Mouse (Mus musculus): ENCODE measurements at regions not wholly inside any gene's neighbourhood (a gene's known extent, or its start where the extent isn't known, plus 50 kb on each side); places are given as distances from the start of the nearest gene placed in this dataset.

GRCm38 (mm10) chr8:82702044-82702443 lies 71.9 kb downstream of the Zfp330 start:
- in situ Hi-C loops (cut with MboI; ENCODE audit: unreplicated experiment in 2 of 2): no loop called here

- in situ Hi-C loops (cut with MboI; ENCODE audit: unreplicated experiment in 2 of 2): no loop called here
Measured at GRCm38 (mm10) chr8:82700471-82700870, 73.5 kb downstream of the Zfp330 start.

GRCm38 (mm10) chr8:82699221-82699620 lies 74.7 kb downstream of the Zfp330 start:
- in situ Hi-C loops (cut with MboI; ENCODE audit: unreplicated experiment in 2 of 2): no loop called here

GRCm38 (mm10) chr8:82698071-82698470 lies 75.9 kb downstream of the Zfp330 start:
- in situ Hi-C loops (cut with MboI; ENCODE audit: unreplicated experiment in 2 of 2): no loop called here

GRCm38 (mm10) chr8:82693086-82693485 lies 80.9 kb downstream of the Zfp330 start:
- in situ Hi-C loops (cut with MboI; ENCODE audit: unreplicated experiment in 2 of 2): loop anchor here in 1 of 2 experiments (5.0 kb wide), 1 partner anchor 49 kb away; no protein-coding TSS in a partner anchor

DNA sequence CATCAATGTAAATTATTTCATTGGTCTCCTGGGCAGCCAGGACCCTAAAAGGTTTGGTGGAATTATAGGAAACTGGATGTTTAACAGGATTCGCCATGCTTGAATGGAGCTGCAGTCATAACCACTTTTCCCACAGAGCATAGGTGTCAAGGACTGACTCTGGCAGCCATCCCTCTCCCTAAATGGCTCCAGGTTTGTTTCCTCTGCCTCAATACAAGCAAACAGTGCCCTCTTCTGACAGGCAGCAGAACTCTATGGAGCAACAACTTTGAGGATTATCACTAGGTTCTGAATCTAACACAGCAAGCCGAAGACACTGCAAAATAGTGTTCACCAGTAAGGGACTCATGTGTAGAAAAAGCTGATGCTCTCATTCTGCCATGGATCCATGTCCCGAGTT lies 84.6 kb downstream of the Zfp330 start:
- in situ Hi-C loops (cut with MboI; ENCODE audit: unreplicated experiment in 2 of 2): no loop called here

DNA sequence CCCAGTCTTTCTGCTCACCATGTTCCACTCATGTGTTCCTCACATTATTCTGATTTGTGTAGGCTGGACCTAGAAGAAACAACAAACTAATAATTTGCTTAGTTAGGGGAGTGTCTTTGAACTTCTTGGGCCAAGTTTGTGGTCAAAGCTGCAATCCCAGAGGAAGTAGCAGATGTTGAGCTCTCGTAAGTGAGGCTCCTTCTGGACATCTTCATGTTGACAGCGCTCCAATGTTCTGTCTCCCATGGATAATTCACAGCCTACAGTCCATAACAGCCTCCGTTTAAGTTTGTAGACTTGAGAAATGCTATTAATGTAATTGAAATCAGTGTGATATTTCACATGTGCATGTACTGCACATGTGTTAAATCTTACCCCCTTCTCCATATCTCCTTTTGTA lies 88.0 kb downstream of the Zfp330 start:
- in situ Hi-C loops (cut with MboI; ENCODE audit: unreplicated experiment in 2 of 2): no loop called here

- in situ Hi-C loops (cut with MboI; ENCODE audit: unreplicated experiment in 2 of 2): no loop called here
Measured at GRCm38 (mm10) chr8:82678793-82679192, 95.2 kb downstream of the Zfp330 start.

GRCm38 (mm10) chr8:82677781-82678180 lies 96.2 kb downstream of the Zfp330 start:
- in situ Hi-C loops (cut with MboI; ENCODE audit: unreplicated experiment in 2 of 2): no loop called here

- in situ Hi-C loops (cut with MboI; ENCODE audit: unreplicated experiment in 2 of 2): no loop called here
Measured at GRCm38 (mm10) chr8:82669241-82669640, 104.7 kb downstream of the Zfp330 start.

DNA sequence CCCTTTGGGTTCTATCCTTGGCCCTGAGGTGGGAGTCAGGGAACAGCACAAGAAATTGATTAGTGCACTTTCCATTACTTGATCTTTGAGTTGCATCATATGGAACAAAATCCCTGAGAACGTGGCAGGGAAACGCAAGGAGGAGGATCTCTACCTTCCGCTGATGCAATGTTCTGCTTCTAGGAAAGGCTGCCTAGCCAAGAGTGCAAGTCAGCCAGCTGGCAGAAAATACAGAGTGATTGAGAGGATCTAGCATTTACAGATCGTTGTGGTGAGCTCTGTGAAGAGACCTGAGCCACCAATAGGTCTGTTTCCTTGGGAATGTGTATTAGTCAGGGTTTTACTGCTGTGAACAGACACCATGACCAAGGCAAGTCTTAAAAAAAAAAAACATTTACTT lies 108.8 kb downstream of the Zfp330 start:
- in situ Hi-C loops (cut with MboI; ENCODE audit: unreplicated experiment in 2 of 2): no loop called here

DNA sequence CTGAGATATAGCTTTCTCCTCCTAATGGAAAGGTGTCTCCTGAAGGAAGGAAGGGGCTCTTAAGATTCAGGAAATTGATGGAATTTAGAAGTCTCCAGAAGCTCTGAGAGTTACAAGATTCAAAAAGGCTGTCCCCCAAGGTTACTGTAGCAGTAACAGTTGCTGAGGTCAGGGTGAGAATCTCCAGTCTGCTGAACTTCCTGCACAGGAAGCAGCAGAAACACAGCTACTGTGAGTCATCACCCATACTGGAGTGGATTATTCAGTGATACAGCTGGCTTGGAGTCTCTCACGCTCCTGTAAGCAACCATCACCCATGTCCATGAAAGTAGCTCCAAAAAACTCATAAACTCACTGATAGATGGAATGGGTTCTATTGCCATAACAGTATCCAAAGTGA lies 133.5 kb downstream of the Zfp330 start:
- in situ Hi-C loops (cut with MboI; ENCODE audit: unreplicated experiment in 2 of 2): no loop called here

- in situ Hi-C loops (cut with MboI; ENCODE audit: unreplicated experiment in 2 of 2): no loop called here
Measured at GRCm38 (mm10) chr8:82630486-82630885, 143.5 kb downstream of the Zfp330 start.

DNA sequence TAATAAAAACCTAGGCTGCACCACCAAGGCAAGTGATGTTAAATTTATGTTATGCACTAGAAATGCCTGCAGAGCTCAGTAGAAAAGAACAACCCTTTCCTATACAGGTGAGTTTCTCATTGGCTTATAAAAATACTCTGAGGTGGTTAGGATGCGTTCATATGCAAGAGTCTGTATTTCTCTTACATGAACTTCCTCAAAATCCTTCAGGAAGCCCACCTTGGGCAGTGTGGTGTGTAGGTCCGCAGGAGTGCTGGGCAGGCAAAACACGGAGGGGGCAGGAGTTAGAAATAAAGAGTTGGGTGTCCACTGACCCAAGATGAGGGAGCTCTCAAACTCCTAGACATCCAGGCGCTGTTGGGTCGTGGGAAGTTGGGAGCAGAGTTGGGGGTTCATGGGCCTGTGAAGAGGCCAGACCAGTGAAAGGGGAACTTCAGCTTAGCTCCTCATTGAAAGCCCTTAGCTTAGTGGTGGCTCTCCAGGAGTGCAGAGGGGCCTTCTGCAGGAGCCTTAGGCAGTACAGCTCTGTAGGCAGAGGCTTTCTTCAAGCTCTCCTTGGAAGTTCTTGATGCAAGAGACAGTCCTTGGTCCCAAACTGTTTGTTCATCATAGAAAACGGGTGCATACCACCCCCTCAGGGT lies 150.0 kb downstream of the Zfp330 start:
- in situ Hi-C loops (cut with MboI; ENCODE audit: unreplicated experiment in 2 of 2): no loop called here

DNA sequence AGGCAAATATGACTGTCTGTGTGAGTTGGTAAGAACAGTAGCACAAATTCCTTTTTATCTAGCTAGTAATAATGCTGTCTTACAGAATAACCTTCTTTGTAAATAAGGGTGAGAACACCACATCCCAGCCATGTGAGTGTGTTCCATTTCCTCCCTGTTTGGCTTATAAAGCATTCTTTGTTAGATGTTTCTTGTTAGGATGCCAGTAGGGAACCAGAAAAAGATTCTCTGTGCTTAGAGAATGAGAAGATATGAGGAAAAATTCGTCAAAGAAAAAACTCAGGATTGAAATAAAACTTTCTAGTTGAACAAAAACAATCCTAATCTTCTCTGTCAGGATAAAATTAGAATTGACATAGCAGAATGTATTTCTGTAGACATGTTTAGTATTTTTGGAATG lies 155.3 kb downstream of the Zfp330 start:
- in situ Hi-C loops (cut with MboI; ENCODE audit: unreplicated experiment in 2 of 2): no loop called here

GRCm38 (mm10) chr8:82601556-82601955 lies 172.4 kb downstream of the Zfp330 start:
- in situ Hi-C loops (cut with MboI; ENCODE audit: unreplicated experiment in 2 of 2): no loop called here

DNA sequence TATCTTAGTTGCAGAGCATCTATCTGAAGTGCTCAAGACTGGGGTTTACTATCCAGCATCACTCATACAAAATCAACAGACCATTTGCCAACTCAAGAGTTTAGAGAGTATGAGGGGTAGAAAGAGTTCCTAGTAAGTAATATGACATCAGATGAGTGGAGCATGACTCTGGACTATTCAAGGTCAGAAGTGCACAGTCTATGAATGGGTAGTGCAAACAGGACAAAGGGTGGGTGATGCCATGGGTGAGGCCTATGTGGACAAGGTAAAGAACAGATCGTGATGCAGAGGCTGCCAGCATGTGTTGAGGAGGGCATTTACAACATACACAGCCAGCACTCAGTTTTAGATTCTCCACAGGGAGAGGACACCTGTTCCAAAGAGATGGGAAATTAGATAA lies 170.4 kb upstream of the Il15 start:
- in situ Hi-C loops (cut with MboI; ENCODE audit: unreplicated experiment in 2 of 2): no loop called here

DNA sequence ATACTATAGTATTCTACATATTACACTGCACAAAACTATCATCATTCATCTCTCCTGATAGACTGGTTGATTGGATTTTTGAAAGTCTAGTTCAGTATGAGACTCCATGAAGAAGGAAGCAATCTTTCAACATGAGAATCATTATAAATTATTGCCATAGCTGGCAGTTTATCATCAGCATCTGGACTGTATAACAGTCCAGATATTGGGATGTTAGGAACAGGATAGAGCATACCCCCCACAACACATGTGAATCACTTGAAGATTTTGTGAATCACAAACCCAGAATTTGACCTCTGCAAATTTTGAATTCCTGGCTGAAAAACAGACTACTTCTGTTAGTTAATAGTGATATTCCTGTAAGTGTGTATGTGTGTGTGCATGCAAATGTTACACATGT lies 135.1 kb upstream of the Il15 start:
- in situ Hi-C loops (cut with MboI; ENCODE audit: unreplicated experiment in 2 of 2): no loop called here

- in situ Hi-C loops (cut with MboI; ENCODE audit: unreplicated experiment in 2 of 2): no loop called here
Measured at GRCm38 (mm10) chr8:82529153-82529552, 126.1 kb upstream of the Il15 start.

- in situ Hi-C loops (cut with MboI; ENCODE audit: unreplicated experiment in 2 of 2): no loop called here
Measured at GRCm38 (mm10) chr8:82523866-82524265, 120.8 kb upstream of the Il15 start.

GRCm38 (mm10) chr8:82498496-82498895 lies 95.5 kb upstream of the Il15 start:
- in situ Hi-C loops (cut with MboI; ENCODE audit: unreplicated experiment in 2 of 2): no loop called here

GRCm38 (mm10) chr8:82477856-82478255 lies 74.8 kb upstream of the Il15 start:
- in situ Hi-C loops (cut with MboI; ENCODE audit: unreplicated experiment in 2 of 2): no loop called here

- in situ Hi-C loops (cut with MboI; ENCODE audit: unreplicated experiment in 2 of 2): no loop called here
Measured at GRCm38 (mm10) chr8:82477426-82477769, 74.4 kb upstream of the Il15 start.

Measured in v-Abl transformed pro-B cells (cell line).